Mouse (Mus musculus): ENCODE data around the gene Naip1.
"Not testable (repeated sequence)": the region's sequence is repeated elsewhere in the genome, so short reads cannot be mapped to it uniquely, and the experiment has no call there.

Naip1 gene

GRCm38 (mm10) chr13:100402930-100403637 lies 49.6 kb downstream of the Naip1 start:
- not testable (repeated sequence) for DNase-seq (ENCODE audit: low read depth, low spot score)

- not testable (repeated sequence) for DNase-seq (ENCODE audit: low read depth, low spot score)
Measured at GRCm38 (mm10) chr13:100391021-100391420, 61.6 kb downstream of the Naip1 start.

GRCm38 (mm10) chr13:100370536-100370935 lies 82.1 kb downstream of the Naip1 start:
- no peak for DNase-seq (ENCODE audit: low read depth, low spot score)

Measured in brain, embryonic 18.5 days (tissue).